Mouse (Mus musculus): ENCODE results near the gene Wdr95.

DNA sequence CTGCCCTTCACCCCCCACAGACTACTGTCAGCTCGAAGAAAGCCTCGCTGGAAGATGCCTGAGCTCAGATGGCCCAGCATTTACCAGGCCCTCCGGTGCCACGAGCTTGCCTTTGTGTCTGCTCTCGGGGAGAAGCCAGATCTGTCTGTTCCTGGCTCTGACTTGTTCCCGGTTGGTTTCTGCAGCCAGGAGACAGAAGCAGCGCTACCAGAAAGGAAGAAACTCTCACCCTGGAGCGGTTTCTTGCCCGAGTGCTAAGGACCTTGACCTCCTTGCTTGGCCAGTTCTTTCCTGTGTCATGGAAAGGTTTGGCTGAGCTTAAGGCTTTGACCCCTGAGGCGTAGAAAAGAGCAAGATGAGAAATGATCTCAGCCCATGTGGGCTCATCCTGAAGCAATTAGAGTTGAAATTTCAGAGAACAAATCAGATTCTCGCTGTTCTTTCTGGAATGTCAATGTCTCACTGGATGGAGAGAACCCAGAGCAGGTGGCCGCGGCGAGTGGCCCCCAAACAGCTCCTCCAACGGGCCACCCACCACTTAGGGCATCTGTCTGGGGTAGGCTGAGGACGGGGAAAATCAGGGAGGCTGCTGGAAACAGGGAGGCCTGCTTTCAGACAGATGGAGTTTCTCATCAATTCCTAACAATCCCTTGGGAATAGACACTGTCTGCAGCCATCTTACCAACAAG lies 83.1 kb downstream of the Wdr95 start:
- no peak for TF ChIP-seq CTCF (IDR thresholded peaks at IDR 0.05)
- no peak for TF ChIP-seq POLR2A (IDR thresholded peaks at IDR 0.05; ENCODE audit: insufficient read depth, low read depth, low read length)

Data from heart, adult 2 months (tissue).